Mouse (Mus musculus) adrenal gland, postnatal 14 days (tissue): ENCODE measurements at regions not wholly inside any gene's neighbourhood (a gene's known extent, or its start where the extent isn't known, plus 50 kb on each side); places are given as distances from the start of the nearest gene placed in this dataset.
A peak's percentile ranks its signal among the peaks of the same experiment; 100 is the strongest.

ENCODE experiments used
- DNase-seq: peaks from one replicate; pipeline ENCODE4 v3.0.0; 2021; ENCODE audit warnings: mixed read lengths

DNA sequence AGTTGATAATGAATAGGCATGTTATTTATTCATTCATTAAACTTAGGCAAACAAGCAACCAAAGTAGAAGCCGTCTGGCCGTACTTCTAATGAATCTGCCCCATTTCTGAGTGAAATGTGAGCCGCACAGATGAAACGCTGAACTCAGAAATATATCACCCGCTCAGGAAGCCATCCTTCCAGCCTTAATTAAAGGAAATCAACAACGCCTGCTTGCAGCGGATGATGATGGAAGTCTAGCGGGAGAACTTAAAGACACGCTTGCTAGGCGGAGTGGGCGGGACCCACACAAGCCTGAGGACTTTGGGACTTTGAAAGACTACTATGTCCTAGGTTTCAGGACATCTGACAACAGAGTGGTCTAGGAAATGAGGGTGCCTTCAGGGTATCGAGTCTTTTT, 117.7 kb upstream of the Xylt1 start:
- no peak for DNase-seq

DNA sequence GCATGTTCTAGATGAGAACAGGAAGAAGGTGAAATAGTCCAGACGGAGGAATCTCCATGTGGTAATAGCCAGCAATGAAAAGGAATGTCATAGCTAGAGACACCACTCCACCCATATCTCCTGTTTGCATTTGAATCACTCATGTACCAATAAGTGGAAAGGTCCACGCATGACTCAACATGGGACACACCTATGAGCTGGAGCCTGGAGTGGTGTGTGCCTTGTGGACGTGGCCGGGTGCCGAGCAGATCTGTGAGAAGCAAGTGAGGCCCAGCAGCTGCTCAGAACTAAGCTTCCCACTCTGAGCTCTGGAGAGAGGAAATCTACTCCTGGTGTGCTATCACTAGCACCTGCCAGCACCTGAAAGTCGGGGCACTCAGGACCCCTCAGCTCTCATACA, 116.4 kb upstream of the Xylt1 start:
- DNase-seq, result no peak

DNA sequence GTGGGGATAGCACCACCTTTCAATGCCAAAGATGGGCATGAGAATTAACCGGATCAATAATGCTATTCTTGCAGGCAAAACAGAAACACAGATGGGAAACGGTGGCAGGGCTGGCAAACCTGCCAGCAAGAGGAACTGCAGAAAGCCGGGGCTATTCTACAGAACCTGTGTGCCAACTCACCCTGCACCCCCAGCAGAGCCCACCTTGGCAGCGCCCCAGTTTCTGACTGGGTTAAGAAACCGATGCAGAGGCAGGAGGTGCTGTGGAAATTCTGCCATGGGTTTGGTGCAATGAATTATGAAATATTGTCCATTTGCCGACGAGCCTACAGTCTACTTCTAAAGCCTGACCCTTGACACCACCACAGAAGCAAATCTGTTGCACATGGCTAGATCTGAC, 112.7 kb upstream of the Xylt1 start:
- no peak for DNase-seq

DNA sequence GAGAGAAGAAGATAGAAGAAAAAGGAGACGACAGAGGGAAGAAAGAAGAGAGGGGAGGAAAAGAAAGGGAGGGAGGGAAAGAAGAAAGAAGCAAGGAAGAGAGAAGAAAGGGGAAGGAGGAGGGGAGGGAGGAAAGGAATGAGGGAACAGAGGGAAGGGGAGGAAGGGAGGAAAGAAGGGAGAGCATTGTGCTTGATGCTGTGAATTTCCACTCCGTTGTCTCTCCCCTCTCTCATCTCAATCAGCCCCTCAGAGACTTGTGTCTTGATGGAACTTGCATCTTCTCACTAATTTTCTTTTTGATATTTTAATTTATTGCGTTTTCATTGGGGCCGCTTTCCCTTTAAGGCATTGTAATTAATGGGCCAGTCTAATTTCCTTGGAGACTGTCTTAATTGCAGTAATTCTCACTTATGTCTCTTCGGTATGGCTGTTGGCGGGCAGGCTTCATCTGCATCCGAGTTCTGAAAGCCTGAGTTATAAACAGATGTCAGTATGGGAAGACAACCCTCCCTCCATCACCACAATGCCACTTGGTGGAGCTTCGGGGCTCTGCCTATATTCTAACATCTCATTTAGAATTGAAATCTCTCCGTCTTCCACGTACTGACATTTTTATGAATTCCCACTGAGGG, 111.4 kb upstream of the Xylt1 start:
- no peak for DNase-seq

DNA sequence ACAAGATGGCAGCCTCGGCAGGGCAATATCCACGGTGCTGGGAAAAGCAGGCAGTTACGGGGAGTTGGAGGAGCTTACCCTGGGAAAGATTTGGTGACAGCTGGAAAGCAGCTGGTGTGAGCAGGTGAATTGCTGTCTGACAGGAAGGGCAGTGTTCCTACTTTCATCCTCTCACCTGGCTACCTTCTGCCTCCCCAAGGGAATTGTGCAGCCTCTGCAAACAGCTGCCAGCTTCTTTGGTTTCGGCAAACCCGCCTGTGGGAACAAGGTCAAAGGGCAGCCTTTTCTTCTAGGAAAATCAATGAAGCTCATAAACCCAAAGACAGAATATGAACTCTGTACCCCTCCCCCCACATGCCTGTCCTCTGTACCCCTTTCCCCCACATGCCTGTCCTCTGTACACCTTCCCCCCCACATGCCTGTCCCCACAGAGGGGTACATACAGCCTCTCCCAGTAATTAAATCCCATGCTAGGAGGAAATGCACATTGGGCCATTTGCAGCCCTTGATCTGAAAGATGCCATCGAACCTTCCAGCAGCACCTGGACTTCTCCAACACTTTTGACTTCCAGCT, 102.3 kb upstream of the Xylt1 start:
- no peak for DNase-seq

DNA sequence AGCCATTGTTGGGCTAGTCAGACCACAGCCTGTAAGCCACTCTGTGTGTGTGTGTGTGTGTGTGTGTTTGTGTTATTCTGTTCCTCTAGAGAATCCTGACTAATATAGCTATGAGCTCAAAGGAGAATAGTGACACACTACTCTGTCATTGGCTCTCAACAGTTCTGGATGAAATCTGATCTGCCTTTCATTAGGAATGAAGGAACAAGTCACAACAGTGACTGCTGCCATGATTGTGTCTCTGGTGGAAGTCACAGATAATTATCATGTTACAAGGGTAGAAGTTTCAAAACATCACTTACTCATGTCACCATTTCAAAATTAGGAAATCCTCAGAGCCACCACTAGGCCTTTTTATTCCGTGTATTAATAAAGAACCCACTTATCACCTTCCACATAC, 98.6 kb upstream of the Xylt1 start:
- no peak for DNase-seq

DNA sequence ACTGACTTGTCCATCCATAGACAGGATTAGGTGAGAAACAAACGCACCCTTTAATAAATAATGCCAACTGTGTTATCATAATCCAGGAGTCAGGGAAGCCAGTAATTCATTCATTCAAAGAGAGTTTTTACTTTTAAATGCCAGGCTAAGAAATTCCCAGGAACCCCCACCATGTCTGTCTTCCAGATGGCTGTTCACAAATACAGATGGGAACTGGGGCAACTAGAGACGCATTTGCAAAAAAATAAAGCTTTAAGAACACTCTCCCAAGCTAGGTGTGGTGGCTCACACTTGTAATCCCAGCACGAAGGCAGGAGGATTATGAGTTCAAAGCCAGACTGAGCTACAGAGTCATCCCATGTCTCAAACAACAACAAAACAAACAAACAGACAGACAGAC, 95.6 kb upstream of the Xylt1 start:
- DNase-seq, result no peak

DNA sequence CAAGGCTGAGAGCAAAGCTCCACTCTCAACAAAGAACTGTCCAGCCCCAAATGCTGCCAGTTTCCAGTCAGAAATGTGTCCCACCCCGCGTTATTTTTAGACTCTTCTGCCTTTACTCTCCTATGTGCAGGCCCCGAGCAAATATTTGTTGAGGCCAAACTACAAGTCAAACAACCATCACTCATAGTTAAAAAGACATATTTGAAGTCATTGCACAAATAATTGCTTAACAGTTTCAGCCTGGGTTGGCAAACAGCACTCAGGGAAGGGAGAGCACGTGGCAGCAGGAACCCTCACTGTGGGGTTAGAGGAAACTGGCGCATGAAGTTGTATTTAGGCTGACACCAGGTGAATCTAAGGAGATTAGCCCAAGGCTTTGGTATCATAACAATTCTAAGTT, 94.8 kb upstream of the Xylt1 start:
- DNase-seq, result no peak

DNA sequence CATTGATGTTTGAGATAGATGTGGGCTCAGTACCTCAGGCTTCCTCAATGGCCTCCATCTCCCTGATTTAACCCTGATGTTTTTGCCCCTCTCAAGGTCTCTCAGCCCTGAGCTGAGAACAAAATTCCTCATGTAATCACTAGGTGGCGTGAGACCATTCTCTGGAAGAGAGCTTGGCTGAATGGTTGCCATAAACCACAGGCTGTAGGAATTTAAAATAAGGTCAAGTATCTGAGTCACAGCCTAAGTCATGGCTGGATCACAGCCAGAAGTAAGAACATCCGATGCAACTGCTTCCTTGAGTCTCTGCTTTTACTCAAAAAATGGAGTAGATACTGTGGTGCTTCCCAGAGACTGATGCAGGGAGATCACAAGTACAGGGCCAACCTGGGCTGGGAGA, 77.1 kb upstream of the Xylt1 start:
- DNase-seq, result peak; percentile 38

DNA sequence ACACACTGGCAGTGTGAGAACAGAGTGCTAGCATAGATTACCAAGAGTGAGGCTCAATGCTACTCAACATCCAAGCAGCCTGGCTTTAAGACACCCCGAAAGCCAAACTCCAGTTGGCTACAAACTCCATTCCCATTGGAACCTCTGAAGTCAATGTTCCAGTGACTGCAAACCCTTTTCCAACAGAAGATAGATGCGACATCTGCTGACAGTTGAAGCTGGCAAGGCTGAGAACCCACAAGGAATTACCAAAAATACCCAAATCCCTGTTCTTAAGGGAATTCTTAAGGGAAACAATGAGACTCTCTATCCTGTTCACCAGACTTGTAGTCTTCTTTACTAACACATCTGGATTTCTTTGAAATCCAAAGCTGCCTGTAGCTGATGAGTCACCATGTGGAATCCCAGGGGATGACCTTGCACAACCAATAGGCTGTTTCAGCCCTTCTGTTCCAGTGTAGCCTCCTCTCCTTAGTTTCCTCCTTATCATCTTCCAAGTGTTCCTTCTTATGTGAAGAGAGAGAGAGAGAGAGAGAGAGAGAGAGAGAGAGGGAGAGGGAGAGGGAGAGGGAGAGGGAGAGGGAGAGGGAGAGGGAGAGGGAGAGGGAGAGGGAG, 70.1 kb upstream of the Xylt1 start:
- DNase-seq, result peak; percentile 53

DNA sequence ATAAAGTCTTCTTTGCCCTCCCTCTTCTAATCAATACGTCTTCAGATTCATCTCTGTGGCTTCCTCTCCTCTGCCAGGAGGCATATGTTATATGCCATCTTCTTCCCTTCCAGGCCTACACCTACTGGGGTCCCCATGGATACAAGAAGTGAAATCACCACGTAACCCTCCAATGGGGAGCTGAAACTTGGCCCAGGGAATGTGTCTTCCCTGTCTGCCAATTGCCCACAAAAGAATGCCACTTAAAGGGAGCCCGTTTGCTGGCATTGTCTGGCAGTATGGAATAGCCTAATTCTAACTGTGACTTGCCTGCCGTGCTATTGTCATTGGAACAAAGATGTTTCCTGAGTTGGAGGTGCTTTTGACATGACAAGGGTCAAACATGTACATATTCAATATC, 69.5 kb upstream of the Xylt1 start:
- DNase-seq, result no peak

DNA sequence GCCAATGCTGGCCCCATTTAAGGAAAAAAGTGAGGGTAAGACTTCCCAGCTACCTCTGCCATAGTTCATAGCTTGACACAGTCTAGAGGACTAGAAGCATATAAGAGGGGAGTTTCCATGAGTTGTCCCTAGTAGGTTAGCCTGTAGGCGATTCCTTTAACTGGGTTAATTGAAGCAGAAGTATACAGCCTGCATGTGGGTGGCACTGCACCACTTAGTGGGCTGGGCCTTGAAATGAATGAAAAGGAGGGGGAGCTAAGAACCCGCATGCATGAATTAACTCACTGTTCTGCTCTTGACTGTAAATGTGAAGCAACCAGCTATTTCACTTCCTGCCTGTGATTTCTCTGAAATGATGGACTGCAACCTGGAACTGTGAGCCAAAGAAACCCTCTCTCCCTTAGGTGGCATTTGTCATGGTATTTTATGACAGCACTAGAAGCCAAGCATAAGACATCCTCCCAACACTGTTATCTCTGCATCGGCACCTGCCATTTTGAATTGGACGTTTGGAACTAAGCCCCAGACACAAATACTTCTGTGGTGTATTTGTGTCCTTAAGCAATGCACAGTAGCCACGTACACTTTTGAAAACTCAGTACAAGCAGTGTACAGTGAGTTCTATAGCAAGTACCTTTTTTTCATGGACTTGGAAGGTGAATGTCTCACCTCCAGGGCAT, 64.5 kb upstream of the Xylt1 start:
- DNase-seq, result no peak

DNA sequence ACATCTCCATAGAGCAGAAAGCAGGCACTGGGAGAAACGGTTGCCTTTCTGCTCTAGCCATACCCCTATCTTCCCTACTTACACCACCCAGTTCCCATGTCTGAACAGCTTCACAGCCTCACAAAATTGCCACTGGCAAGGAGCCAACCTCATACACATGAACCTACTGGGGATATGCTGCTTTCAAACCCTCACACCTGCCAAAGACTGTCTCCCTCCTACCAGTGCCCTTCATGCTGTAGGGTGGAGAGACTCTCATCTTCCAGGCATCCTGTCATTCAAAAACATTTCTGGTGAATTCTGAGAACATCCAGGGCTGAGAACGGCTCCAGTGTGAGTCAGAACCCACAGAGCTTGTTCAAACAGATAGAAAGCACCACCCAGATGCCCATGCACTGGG, 63.4 kb upstream of the Xylt1 start:
- no peak for DNase-seq

DNA sequence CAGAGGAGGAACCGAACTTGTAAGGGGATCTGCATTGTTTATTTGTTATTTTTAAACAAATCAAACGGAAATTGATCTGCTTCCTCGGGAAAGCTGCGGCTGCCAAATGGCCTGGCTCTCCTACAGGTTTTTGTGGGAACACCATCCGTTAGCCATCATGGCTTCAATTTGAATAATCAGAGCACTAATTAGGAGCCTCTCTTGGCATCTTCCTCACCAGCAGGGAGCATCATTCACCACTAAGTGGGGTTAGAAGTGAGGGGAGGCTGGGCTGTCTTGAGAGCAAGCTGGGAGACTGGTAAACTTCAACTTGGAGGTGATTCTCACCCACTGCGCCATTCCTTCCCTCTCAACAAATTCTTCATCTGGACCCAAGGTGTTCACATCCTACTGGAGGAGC, 60.2 kb upstream of the Xylt1 start:
- no peak for DNase-seq
